Comparison of ENCODE assay signal across 8 mouse cellular contexts in genomic region chr11:78488168-78488567, GRCm38 (mm10). TPM values are rescaled to one million over a fixed set of nuclear protein-coding genes. Genes with fewer than 3 reads are reported as not detected.
DNase-seq lines count a peak whose midpoint lies in the region; ATAC-seq and TF ChIP-seq lines count a peak whose summit lies in the region.
"Had no signal": no experiment of that assay in that cellular context is flagged by ENCODE, and none has a peak within 500 bp of the region (broad histone marks: within the 10 kb centered on the region; RNA-seq: fewer than 3 reads in every experiment).

No protein-coding gene starts in this region.

- peak; percentile 65 for ATAC-seq in CD4-positive, CD25-positive, alpha-beta regulatory T cell, adult 4 months

- no peak for TF ChIP-seq POLR2A in brain, embryonic 14.5 days (IDR thresholded peaks at IDR 0.05; ENCODE audit: borderline replicate concordance, extremely low read depth, insufficient read depth, insufficient read length, poor library complexity, severe bottlenecking)

- DNase-seq in 3T3-L1 (ENCODE audit: low read depth, low spot score) = peak; percentile 80
- peak; percentile 82 for DNase-seq in brain, embryonic 14.5 days (ENCODE audit: low read depth)
- DNase-seq in frontal cortex, postnatal 36 days (ENCODE audit: low spot score in 2 of 2) = peak; percentile 69 to 83
- DNase-seq in kidney, postnatal 4 days = peak; percentile 85 to 86
- DNase-seq in lung, postnatal 10 days = peak; percentile 81
- DNase-seq in right cerebral cortex, postnatal 36 days (ENCODE audit: low spot score in 2 of 2) = peak; percentile 44 to 48

- TF ChIP-seq CTCF in brain, embryonic 14.5 days (IDR thresholded peaks at IDR 0.05; ENCODE audit: borderline replicate concordance, extremely low read depth, insufficient read depth, insufficient read length) = peak; percentile 96

RNA-seq across cellular contexts. Expression of gene Sarm1, which starts 9.4 kb away (rescaled TPM):
- 1 to 10 TPM in 1 of 2 experiments, under 1 TPM in 1; 0.63 to 1.3 TPM for polyA plus RNA-seq in CD4-positive, CD25-positive, alpha-beta regulatory T cell, adult 4 months (2017; shearing (Covaris generic))
- 43.3 and 53.5 TPM in 2 replicates for polyA plus RNA-seq in brain, embryonic 14.5 days (2012; rRNA removed)

RNA-seq across cellular contexts. Expression of gene Vtn, which starts 10.7 kb away (rescaled TPM):
- polyA plus RNA-seq in CD4-positive, CD25-positive, alpha-beta regulatory T cell, adult 4 months (2017; shearing (Covaris generic)) = not detected
- 68.0 and 125 TPM in 2 replicates for polyA plus RNA-seq in brain, embryonic 14.5 days (2012; rRNA removed)

RNA-seq across cellular contexts. Expression of gene Sebox, which starts 15.1 kb away (rescaled TPM):
- not detected for polyA plus RNA-seq in CD4-positive, CD25-positive, alpha-beta regulatory T cell, adult 4 months (2017; shearing (Covaris generic))
- 0.15 and 0.32 TPM in 2 replicates for polyA plus RNA-seq in brain, embryonic 14.5 days (2012; rRNA removed)
- polyA plus RNA-seq: heart, embryonic 14.5 days had no signal

RNA-seq across cellular contexts. Expression of gene Slc46a1, which starts 22.7 kb away (rescaled TPM):
- 1 to 10 TPM; 1.6 to 3.5 TPM for polyA plus RNA-seq in CD4-positive, CD25-positive, alpha-beta regulatory T cell, adult 4 months (2017; shearing (Covaris generic))
- 15.1 and 15.5 TPM in 2 replicates for polyA plus RNA-seq in brain, embryonic 14.5 days (2012; rRNA removed)

RNA-seq across cellular contexts. Expression of gene Tmem199, which starts 23.8 kb away (rescaled TPM):
- polyA plus RNA-seq in CD4-positive, CD25-positive, alpha-beta regulatory T cell, adult 4 months (2017; shearing (Covaris generic)) = 10 to 100 TPM; 51.4 to 71.8 TPM
- polyA plus RNA-seq in brain, embryonic 14.5 days (2012; rRNA removed) = 49.9 and 65.5 TPM in 2 replicates

Comparison
In these comparisons a context has a peak if more than half of its experiments do, and no peak if none do; other contexts are left out.
1. Peak in every context shown above with its lines: DNase-seq and ATAC-seq.
2. RNA of gene Sarm1, which starts 9.4 kb away (polyA plus RNA-seq): 43.3 to 53.5 TPM in brain, embryonic 14.5 days; 0.63 to 1.3 TPM in CD4-positive, CD25-positive, alpha-beta regulatory T cell, adult 4 months; every median in the first group is over 10 times any median in the second.
3. RNA of gene Vtn, which starts 10.7 kb away (polyA plus RNA-seq): 68.0 to 125 TPM in brain, embryonic 14.5 days; not detected in CD4-positive, CD25-positive, alpha-beta regulatory T cell, adult 4 months; every median in the first group is over 10 times any median in the second.